Mouse (Mus musculus): Measurements from ENCODE around the gene Cdk8. TPM values are rescaled to one million over a fixed set of nuclear protein-coding genes. Genes with fewer than 3 reads are reported as not detected.

The Cdk8 gene
- polyA plus RNA-seq, 1 experiment from 2014 or later, result 30.8 TPM

- Histone ChIP-seq H3K4me2 (replicated peaks) (no peak overlapping the region), H3K36me3 (peaks cover 13% of the 10 kb centered on the region), H3K4me1 (no peaks in the 10 kb centered on the region), H3K9me3 (no peaks in the 10 kb centered on the region), H3K27ac (no peak overlapping the region), H3K4me3 (no peak overlapping the region), H3K27me3 (no peaks in the 10 kb centered on the region), H3K9ac (no peak overlapping the region)
- ATAC-seq (ENCODE audit: insufficient number of reproducible peaks, insufficient read depth, low FRiP score, low TSS enrichment), result no peak
- 60% methylated on average over 9 of the region's 9 CpGs for WGBS
Observed at GRCm38 (mm10) chr5:146260003-146260402, 29.0 kb downstream of the Cdk8 start.

- H3K4me1 ChIP-seq, result no peaks in the 10 kb centered on the region
- no peaks in the 10 kb centered on the region for H3K27me3 ChIP-seq
- no peak overlapping the region for H3K4me3 ChIP-seq
- no peak overlapping the region for H3K27ac ChIP-seq
- WGBS, result 78% methylated on average over 5 of the region's 6 CpGs
- no peak overlapping the region for H3K9ac ChIP-seq
- peaks cover 11% of the 10 kb centered on the region for H3K36me3 ChIP-seq
- H3K4me2 ChIP-seq (replicated peaks), result no peak overlapping the region
- no peak for ATAC-seq (ENCODE audit: insufficient number of reproducible peaks, insufficient read depth, low FRiP score, low TSS enrichment)
- no peaks in the 10 kb centered on the region for H3K9me3 ChIP-seq
Observed at GRCm38 (mm10) chr5:146265934-146266591, 35.0 kb downstream of the Cdk8 start.

GRCm38 (mm10) chr5:146267776-146268175 is 36.7 kb downstream of the Cdk8 start:
- H3K27ac ChIP-seq, result no peak overlapping the region
- 92% methylated on average over 7 of the region's 7 CpGs for WGBS
- no peak overlapping the region for H3K4me3 ChIP-seq
- H3K4me2 ChIP-seq (replicated peaks), result no peak overlapping the region
- no peaks in the 10 kb centered on the region for H3K4me1 ChIP-seq
- H3K36me3 ChIP-seq, result peaks cover 12% of the 10 kb centered on the region
- no peak overlapping the region for H3K9ac ChIP-seq
- no peaks in the 10 kb centered on the region for H3K9me3 ChIP-seq
- H3K27me3 ChIP-seq, result no peaks in the 10 kb centered on the region
- ATAC-seq (ENCODE audit: insufficient number of reproducible peaks, insufficient read depth, low FRiP score, low TSS enrichment), result no peak

GRCm38 (mm10) chr5:146270593-146270992 is 39.6 kb downstream of the Cdk8 start:
- Histone ChIP-seq H3K4me1 (no peaks in the 10 kb centered on the region), H3K9ac (no peak overlapping the region), H3K9me3 (no peaks in the 10 kb centered on the region), H3K4me3 (no peak overlapping the region), H3K27me3 (no peaks in the 10 kb centered on the region), H3K27ac (no peak overlapping the region), H3K36me3 (peaks cover 16% of the 10 kb centered on the region; the same call in 1 of the 2 replicates), H3K4me2 (replicated peaks) (no peak overlapping the region)
- WGBS, result 91% methylated on average over 9 of the region's 9 CpGs
- no peak for ATAC-seq (ENCODE audit: insufficient number of reproducible peaks, insufficient read depth, low FRiP score, low TSS enrichment)

GRCm38 (mm10) chr5:146271662-146272061 is 40.6 kb downstream of the Cdk8 start:
- Histone ChIP-seq H3K4me3 (no peak overlapping the region), H3K4me2 (replicated peaks) (no peak overlapping the region), H3K27ac (no peak overlapping the region), H3K4me1 (no peaks in the 10 kb centered on the region), H3K9me3 (no peaks in the 10 kb centered on the region), H3K9ac (no peak overlapping the region), H3K27me3 (no peaks in the 10 kb centered on the region), H3K36me3 (peaks cover 16% of the 10 kb centered on the region; the same call in 1 of the 2 replicates)
- WGBS, result 97% methylated on average over 5 of the region's 5 CpGs
- no peak for ATAC-seq (ENCODE audit: insufficient number of reproducible peaks, insufficient read depth, low FRiP score, low TSS enrichment)

- Histone ChIP-seq H3K4me1 (no peaks in the 10 kb centered on the region), H3K4me2 (replicated peaks) (no peak overlapping the region), H3K9ac (no peak overlapping the region), H3K9me3 (no peaks in the 10 kb centered on the region), H3K4me3 (no peak overlapping the region), H3K27ac (no peak overlapping the region), H3K27me3 (no peaks in the 10 kb centered on the region), H3K36me3 (peaks cover 16% of the 10 kb centered on the region; the same call in 1 of the 2 replicates)
- WGBS, result 83% methylated on average over 4 of the region's 4 CpGs
- no peak for ATAC-seq (ENCODE audit: insufficient number of reproducible peaks, insufficient read depth, low FRiP score, low TSS enrichment)
Observed at GRCm38 (mm10) chr5:146273096-146273495, 42.1 kb downstream of the Cdk8 start.

- ATAC-seq (ENCODE audit: insufficient number of reproducible peaks, insufficient read depth, low FRiP score, low TSS enrichment), result no peak
- H3K36me3 ChIP-seq, result peaks cover 16% of the 10 kb centered on the region
- H3K4me2 ChIP-seq (replicated peaks), result no peak overlapping the region
- H3K9ac ChIP-seq, result no peak overlapping the region
- H3K27ac ChIP-seq, result no peak overlapping the region
- no peaks in the 10 kb centered on the region for H3K27me3 ChIP-seq
- no peak overlapping the region for H3K4me3 ChIP-seq
- no peaks in the 10 kb centered on the region for H3K9me3 ChIP-seq
- no peaks in the 10 kb centered on the region for H3K4me1 ChIP-seq
- WGBS, result 90% methylated on average over 4 of the region's 4 CpGs
Observed at GRCm38 (mm10) chr5:146274420-146275045, 43.5 kb downstream of the Cdk8 start.

- H3K27ac ChIP-seq, result no peak overlapping the region
- peaks cover 18% of the 10 kb centered on the region for H3K36me3 ChIP-seq
- H3K4me1 ChIP-seq, result no peaks in the 10 kb centered on the region
- H3K9ac ChIP-seq, result no peak overlapping the region
- no peaks in the 10 kb centered on the region for H3K9me3 ChIP-seq
- H3K4me2 ChIP-seq (replicated peaks), result no peak overlapping the region
- no peak overlapping the region for H3K4me3 ChIP-seq
- no peaks in the 10 kb centered on the region for H3K27me3 ChIP-seq
- ATAC-seq (ENCODE audit: insufficient number of reproducible peaks, insufficient read depth, low FRiP score, low TSS enrichment), result no peak
- 92% methylated on average over 4 of the region's 4 CpGs for WGBS
Observed at GRCm38 (mm10) chr5:146277513-146277912, 46.5 kb downstream of the Cdk8 start.

GRCm38 (mm10) chr5:146280012-146280411 is 49.0 kb downstream of the Cdk8 start:
- Histone ChIP-seq H3K4me3 (no peak overlapping the region), H3K9me3 (no peaks in the 10 kb centered on the region), H3K27me3 (no peaks in the 10 kb centered on the region), H3K9ac (no peak overlapping the region), H3K36me3 (peaks cover 15% of the 10 kb centered on the region), H3K27ac (no peak overlapping the region), H3K4me2 (replicated peaks) (no peak overlapping the region), H3K4me1 (no peaks in the 10 kb centered on the region)
- no peak for ATAC-seq (ENCODE audit: insufficient number of reproducible peaks, insufficient read depth, low FRiP score, low TSS enrichment)

- no peak for ATAC-seq (ENCODE audit: insufficient number of reproducible peaks, insufficient read depth, low FRiP score, low TSS enrichment)
- H3K4me2 ChIP-seq (replicated peaks), result no peak overlapping the region
- no peak overlapping the region for H3K27ac ChIP-seq
- H3K4me1 ChIP-seq, result no peaks in the 10 kb centered on the region
- no peak overlapping the region for H3K9ac ChIP-seq
- H3K4me3 ChIP-seq, result no peak overlapping the region
- H3K27me3 ChIP-seq, result no peaks in the 10 kb centered on the region
- 85% methylated on average over 4 of the region's 4 CpGs for WGBS
- H3K36me3 ChIP-seq, result peaks cover 23% of the 10 kb centered on the region
- no peaks in the 10 kb centered on the region for H3K9me3 ChIP-seq
Observed at GRCm38 (mm10) chr5:146281241-146281818, 50.3 kb downstream of the Cdk8 start.

GRCm38 (mm10) chr5:146281884-146282579 is 51.0 kb downstream of the Cdk8 start:
- H3K27me3 ChIP-seq, result no peaks in the 10 kb centered on the region
- H3K27ac ChIP-seq, result no peak overlapping the region
- H3K4me3 ChIP-seq, result no peak overlapping the region
- no peaks in the 10 kb centered on the region for H3K9me3 ChIP-seq
- no peaks in the 10 kb centered on the region for H3K4me1 ChIP-seq
- no peak overlapping the region for H3K4me2 ChIP-seq (replicated peaks)
- peaks cover 30% of the 10 kb centered on the region for H3K36me3 ChIP-seq
- no peak overlapping the region for H3K9ac ChIP-seq
- 78% methylated on average over 13 of the region's 13 CpGs for WGBS
- no peak for ATAC-seq (ENCODE audit: insufficient number of reproducible peaks, insufficient read depth, low FRiP score, low TSS enrichment)

GRCm38 (mm10) chr5:146283899-146284298 is 52.9 kb downstream of the Cdk8 start:
- no peak for ATAC-seq (ENCODE audit: insufficient number of reproducible peaks, insufficient read depth, low FRiP score, low TSS enrichment)
- no peak overlapping the region for H3K4me2 ChIP-seq (replicated peaks)

More at GRCm38 (mm10) chr5:146283899-146284298, 52.9 kb downstream of the Cdk8 start:
- WGBS, result 89% methylated on average over 6 of the region's 6 CpGs
- Histone ChIP-seq H3K36me3 (peaks cover 43% of the 10 kb centered on the region), H3K9me3 (no peaks in the 10 kb centered on the region), H3K4me3 (no peak overlapping the region), H3K4me1 (no peaks in the 10 kb centered on the region), H3K9ac (no peak overlapping the region), H3K27ac (no peak overlapping the region), H3K27me3 (no peaks in the 10 kb centered on the region)
